Mouse (Mus musculus): Measurements from ENCODE around the gene Mapt.

DNA sequence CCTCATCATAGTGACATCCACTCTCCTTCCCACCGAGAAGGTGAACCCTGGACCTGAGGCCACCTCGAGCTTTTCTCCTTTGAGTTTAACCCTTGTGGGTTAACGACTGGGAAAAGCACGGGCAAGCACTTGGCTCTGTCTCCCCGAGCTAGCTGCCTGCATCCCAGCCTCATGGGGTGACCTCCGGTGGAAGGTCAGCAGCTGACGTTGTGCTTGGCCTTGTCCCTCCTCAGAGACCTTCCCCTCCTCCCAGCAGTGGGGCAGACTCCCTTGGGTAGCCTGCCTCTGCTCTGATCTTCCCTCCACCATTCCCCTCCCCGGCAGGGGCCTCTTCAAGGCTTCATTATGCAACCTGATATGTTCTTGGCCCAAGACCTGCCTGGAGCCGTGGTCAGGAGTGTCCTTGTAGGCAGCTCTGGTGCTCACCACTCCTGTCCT is 38.2 kb downstream of the Mapt start:
- no peak for TF ChIP-seq POLR2A (IDR thresholded peaks at IDR 0.05; ENCODE audit: borderline replicate concordance, extremely low read depth, low read depth, low read length)
- no peak for TF ChIP-seq CTCF (IDR thresholded peaks at IDR 0.05; ENCODE audit: insufficient read depth, low read length)
